Mouse (Mus musculus) thymus, adult 2 months (tissue): ENCODE data around the gene Dnajc5. TPM values are rescaled to one million over a fixed set of nuclear protein-coding genes. Genes with fewer than 3 reads are reported as not detected.

Source experiments
- DNase-seq: peaks from one replicate; pipeline ENCODE4 v3.0.0; 2021
- H3K27ac ChIP-seq: fragments of 200-500 bp; 2 replicates; pipeline ENCODE4 v1.5.1; 2012; ENCODE audit warnings: low read length, control low read depth; ENCODE audit not compliant: control insufficient read depth, insufficient read depth
- H3K27me3 ChIP-seq: fragments of 200-500 bp; 2 replicates; pipeline ENCODE4 v1.6.1; 2012; ENCODE audit warnings: mild to moderate bottlenecking, low read length, moderate library complexity, mixed read lengths; ENCODE audit not compliant: control insufficient read depth, insufficient read depth
- H3K36me3 ChIP-seq: fragments of 200-500 bp; 2 replicates; pipeline ENCODE4 v1.6.1; 2012; ENCODE audit warnings: mild to moderate bottlenecking, low read length, moderate library complexity; ENCODE audit not compliant: control insufficient read depth, insufficient read depth
- H3K4me1 ChIP-seq: fragments of 200-500 bp; replicated peaks from 2 replicates; pipeline ENCODE4 v1.6.1; 2012; ENCODE audit warnings: low read length; ENCODE audit not compliant: control insufficient read depth, insufficient read depth
- H3K4me3 ChIP-seq: fragments of 200-500 bp; 2 replicates; pipeline ENCODE4 v1.5.1; 2012; ENCODE audit warnings: mild to moderate bottlenecking, low read length, control low read depth, moderate library complexity; ENCODE audit not compliant: control insufficient read depth, insufficient read depth
- CTCF ChIP-seq: fragments of 200-500 bp; IDR thresholded peaks from 2 replicates; pipeline ENCODE4 v1.5.1; 2012; ENCODE audit warnings: mild to moderate bottlenecking, control low read depth, low read length, moderate library complexity, borderline replicate concordance; ENCODE audit not compliant: control insufficient read depth, poor library complexity, insufficient read depth; ENCODE audit errors: extremely low read depth
- POLR2A ChIP-seq: fragments of 200-500 bp; IDR thresholded peaks from 2 replicates; pipeline ENCODE4 v1.6.1; 2012; ENCODE audit warnings: mild to moderate bottlenecking, low read length, control low read depth, moderate library complexity; ENCODE audit not compliant: control insufficient read depth, poor library complexity, insufficient read depth; ENCODE audit errors: extremely low read depth
- WGBS: fragments of 180-500 bp; shearing (Covaris S2); methylation state at CpG from one replicate; pipeline ENCODE4 v1.1.7; 2018; 5-methylcytosine and 5-hydroxymethylcytosine counted together
- polyA plus RNA-seq: library from polyadenylated mRNA; depleted of rRNA; stranded (reverse); fragments of >200 nt; gene quantifications from 2 replicates; pipeline ENCODE4 v1.2.3, GENCODE M21; 2012; rRNA removed

The Dnajc5 gene
- 140 and 146 TPM in 2 replicates for polyA plus RNA-seq

DNA sequence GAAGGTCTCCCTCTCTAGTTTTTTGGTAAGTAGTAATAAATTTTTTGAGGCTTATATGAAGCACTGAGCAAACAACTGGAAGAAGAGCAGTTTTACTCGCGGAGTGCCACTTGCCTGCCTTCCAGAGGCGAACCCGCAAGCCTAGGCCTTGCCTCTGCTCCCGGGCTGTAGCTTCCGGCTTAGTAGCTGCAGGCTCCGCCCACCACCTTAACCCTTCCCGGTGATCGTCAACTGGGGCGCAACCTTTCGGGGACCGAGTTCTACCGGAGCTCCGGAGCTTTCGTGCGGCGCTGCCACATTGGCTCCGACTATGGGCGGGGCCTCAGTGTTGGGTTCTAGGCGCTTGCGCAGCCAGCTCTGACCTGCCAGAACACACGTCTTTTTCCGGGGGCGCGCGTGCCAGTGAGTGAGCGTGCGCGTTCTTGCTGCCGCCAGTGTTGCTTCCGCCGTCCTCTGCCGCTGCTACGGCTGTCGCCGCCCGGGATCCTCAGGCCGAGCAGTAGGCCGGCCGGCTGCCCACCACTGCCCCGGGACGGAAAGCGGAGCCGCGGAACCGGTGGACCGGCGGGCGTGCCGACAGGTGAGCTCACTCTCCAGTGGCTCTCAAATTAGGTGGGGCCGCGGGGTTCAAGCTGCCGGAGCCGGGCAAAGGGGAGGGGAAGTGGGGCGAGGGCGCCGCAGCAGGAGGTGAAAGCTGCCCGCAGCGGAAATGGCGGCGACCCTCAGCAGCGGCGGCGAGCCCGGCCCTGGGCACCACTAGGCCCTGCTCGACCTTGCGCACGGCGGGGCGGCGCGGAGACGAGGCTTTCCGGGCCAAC is at the start of gene Dnajc5:
Dnajc5 (plus strand) TSS at position 368 of the 818 bp plus-strand sequence.
- H3K27me3 ChIP-seq: no peaks in the 10 kb centered on the region
- peaks cover 6% of the 10 kb centered on the region for H3K4me1 ChIP-seq
- H3K4me3 ChIP-seq: peak within 1 kb of the TSS; percentile 83
- WGBS: under 1% methylated on average over 74 of the region's 74 CpGs
- peaks cover 2% of the 10 kb centered on the region for H3K36me3 ChIP-seq
- TF ChIP-seq POLR2A: peak; percentile 95
- peak; percentile 53; the same call in 1 of the 2 replicates for TF ChIP-seq CTCF
- H3K27ac ChIP-seq: peak within 1 kb of the TSS; percentile 82
- DNase-seq: peak; percentile 99

DNA sequence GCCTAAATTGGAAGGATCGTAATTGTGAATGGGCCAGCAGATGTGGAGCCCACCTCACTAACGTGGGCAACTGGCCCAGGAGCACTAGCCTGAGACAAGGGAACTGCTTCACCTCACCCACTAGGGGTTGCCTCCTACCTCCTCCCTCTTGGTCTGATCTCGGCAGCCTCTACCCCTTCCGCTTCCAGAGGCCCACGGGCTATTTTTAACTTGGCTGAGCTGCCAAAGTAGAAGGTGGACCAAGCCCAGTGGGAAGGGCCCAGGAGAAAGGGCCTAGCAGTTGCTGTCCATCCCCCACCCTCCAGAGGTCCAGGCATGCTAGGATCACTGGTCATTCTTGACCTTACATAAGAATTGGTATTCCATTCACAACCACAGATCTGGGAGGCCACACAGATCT is 49.0 kb upstream of the Dnajc5 start:
- H3K4me3 ChIP-seq: no peak overlapping the region
- H3K27ac ChIP-seq: no peak overlapping the region
- DNase-seq: no peak
- no peak for TF ChIP-seq CTCF
- no peak for TF ChIP-seq POLR2A
- 39% methylated on average over 5 of the region's 5 CpGs for WGBS
- H3K27me3 ChIP-seq: no peaks in the 10 kb centered on the region
- no peaks in the 10 kb centered on the region for H3K4me1 ChIP-seq
- no peaks in the 10 kb centered on the region for H3K36me3 ChIP-seq

DNA sequence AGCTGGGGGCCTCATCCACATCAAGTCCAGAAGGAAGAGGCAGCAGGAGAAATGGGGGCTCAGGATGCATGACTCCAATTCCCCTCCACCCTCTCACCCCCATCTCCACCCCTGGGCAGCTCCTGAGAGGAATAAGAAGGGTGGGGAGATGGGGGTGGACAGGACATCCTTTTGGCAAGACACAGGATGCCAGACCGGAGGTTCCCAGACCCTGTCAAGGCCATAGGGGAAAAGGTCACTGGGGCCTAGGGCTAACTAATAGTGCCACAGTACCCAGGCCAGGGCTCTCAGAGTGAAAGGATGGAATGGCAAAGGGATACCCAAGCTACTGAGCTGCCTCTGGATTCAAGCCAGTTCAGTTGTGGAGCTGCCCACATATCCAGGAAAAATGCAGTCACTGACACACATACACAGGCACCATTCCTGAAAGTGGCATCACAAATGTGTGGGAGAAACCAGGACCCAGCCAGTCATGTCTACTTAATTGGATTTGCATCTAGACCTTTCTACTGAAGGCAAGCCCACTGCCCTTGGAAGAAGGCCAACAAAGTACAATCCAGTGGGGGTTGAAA is 47.9 kb upstream of the Dnajc5 start:
- no peaks in the 10 kb centered on the region for H3K4me1 ChIP-seq
- no peak overlapping the region for H3K27ac ChIP-seq
- no peaks in the 10 kb centered on the region for H3K36me3 ChIP-seq
- WGBS: 100% methylated on average over 1 of the region's 1 CpGs
- TF ChIP-seq POLR2A (no peak), CTCF (no peak)
- no peak for DNase-seq
- H3K27me3 ChIP-seq: no peaks in the 10 kb centered on the region
- no peak overlapping the region for H3K4me3 ChIP-seq

DNA sequence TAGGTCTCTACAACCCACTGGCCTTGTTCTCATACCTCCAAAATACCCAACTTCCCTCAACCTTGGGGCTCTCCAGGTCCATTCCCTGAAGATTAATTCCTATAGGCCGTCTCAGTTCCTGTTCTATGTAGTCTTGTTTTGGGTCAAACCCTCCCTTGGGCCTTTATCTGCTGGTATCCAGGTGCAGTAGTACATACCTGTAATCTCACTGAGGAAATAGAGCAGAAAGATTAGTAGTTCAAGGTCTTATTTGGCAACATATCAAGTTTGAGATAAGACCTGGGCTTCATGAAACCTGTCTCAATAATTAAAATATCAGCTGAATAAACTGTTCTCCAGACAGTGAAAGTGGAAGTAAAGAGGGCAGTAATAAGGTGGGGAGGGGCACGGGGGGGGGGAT is 37.2 kb upstream of the Dnajc5 start:
- H3K27ac ChIP-seq: no peak overlapping the region
- 17% methylated on average over 2 of the region's 2 CpGs for WGBS
- no peaks in the 10 kb centered on the region for H3K27me3 ChIP-seq
- DNase-seq: no peak
- H3K36me3 ChIP-seq: no peaks in the 10 kb centered on the region
- H3K4me3 ChIP-seq: no peak overlapping the region
- no peaks in the 10 kb centered on the region; the same call in none of the 2 replicates for H3K4me1 ChIP-seq
- TF ChIP-seq CTCF: no peak
- no peak for TF ChIP-seq POLR2A

DNA sequence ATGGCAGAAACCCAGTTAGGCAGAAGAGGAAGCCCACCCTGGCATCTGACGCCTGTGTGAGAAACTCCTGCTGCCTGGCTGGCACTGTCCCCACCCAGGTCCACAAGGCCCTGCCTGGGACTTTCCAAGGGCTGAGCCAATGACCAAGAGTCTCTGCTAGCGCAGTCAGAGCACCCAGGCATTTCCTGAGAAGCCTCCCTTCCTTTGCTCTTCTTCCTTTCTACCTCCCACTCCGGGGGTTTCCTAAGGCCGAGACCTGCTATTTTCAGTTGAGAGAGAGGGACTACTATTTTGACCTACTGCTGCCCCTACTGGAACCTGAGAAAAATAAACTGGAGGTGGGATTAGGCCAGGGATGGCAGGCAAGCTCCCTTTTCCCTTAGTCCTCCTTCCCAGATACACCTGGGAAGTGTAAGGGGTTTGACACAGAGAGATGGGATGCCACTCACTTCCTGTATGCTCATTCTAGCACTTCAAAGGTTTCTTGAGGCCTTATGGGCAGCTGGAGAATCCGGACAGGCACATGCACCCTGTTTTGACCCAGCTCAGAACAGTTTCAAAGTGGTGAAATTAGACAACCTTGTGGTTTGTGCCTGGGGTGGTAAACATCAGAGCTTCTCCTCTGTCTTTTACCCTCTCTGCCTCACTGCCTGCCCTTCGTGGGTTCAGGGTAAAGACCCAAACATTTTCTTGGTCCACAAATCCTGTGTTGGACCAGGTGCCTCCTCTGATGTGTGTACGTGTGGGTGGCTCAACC is 36.5 kb upstream of the Dnajc5 start:
- Histone ChIP-seq H3K27me3 (no peaks in the 10 kb centered on the region), H3K36me3 (no peaks in the 10 kb centered on the region), H3K4me1 (no peaks in the 10 kb centered on the region; the same call in none of the 2 replicates), H3K27ac (peak overlapping the region; percentile 28; the same call in 1 of the 2 replicates), H3K4me3 (no peak overlapping the region)
- no peak for TF ChIP-seq POLR2A
- DNase-seq: no peak
- WGBS: 7% methylated on average over 7 of the region's 7 CpGs

DNA sequence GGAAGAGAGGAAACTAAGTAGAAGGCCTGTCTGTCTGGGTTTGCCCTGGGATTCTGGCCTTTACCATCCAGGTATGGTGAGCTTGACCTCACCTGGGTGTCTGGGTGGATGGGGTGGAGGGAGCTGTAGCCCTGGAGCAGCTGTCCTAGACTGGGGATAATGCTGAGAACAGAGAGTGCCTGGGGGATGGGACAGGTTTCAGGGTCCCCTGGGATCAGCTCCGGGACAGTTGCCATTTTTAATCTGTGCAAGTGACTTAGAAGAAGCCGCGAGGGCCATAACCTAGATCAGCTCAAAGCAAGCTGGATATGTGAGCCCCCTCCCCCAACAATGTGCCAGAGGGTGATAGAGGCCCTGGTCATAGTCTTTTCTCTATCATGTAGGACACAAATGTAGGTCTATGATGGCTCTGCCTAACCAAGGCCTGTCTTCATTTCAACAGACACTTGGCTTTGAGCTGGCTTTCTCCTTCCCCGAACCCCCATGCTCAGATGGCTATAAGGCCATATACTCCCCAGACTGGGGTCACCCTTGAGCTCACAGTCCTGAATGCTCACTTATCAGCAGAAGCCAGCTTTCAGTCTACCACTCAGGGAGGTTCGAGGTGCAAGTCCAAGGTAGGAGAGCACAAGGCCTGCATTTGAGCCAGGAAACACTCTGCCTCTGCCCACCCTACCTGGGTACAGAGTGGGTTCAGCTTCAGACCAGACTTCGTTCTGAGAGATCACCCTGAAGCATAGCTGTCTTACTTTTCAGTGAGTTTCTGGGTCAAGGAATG is 35.6 kb upstream of the Dnajc5 start:
- no peak for DNase-seq
- H3K4me3 ChIP-seq: no peak overlapping the region

More for the DNA sequence above, 35.6 kb upstream of the Dnajc5 start:
- H3K4me1 ChIP-seq: no peaks in the 10 kb centered on the region; the same call in none of the 2 replicates
- TF ChIP-seq CTCF: no peak
- TF ChIP-seq POLR2A: no peak
- H3K27me3 ChIP-seq: no peaks in the 10 kb centered on the region
- 92% methylated on average over 6 of the region's 6 CpGs for WGBS
- H3K36me3 ChIP-seq: no peaks in the 10 kb centered on the region
- no peak overlapping the region for H3K27ac ChIP-seq
